Mouse (Mus musculus): ENCODE measurements around the gene H2-T22. TPM values are rescaled to one million over a fixed set of nuclear protein-coding genes. Genes with fewer than 3 reads are reported as not detected.

The H2-T22 gene
- 80.8 TPM for polyA plus RNA-seq (2014; fragmentation: Illumina TruSeq; extraction: RNeasy Lipid Tissue Mini Kit (QIAGEN cat#74804); ENCODE audit: insufficient read depth, low read depth, low replicate concordance)

DNA sequence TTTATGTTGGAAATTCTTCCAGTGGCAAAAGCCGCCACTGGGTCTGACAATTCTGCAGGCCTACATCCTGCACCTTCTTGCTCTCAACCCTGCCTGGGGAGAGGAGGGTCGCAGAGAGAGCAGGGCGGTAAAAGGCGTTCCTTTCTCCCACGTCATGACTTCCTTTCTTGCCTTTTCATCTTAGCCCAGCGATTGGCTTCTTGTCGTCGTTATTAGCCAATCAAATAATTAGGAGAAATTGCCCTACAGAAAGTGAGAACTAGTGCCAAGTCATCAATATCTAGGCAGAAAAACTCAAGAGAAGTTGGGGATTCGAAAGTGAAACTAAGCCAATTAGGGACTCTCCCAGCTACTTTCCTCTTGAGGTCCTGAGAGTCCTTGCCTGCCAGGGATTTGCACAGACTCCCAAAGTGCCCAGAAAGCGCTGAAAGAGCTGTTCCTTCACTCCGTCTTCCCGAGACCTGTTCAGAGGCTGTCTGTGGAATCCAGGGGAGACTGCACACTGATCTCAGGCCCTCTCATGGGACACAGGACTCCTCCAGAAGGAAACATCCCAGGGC, at the start of gene H2-T22, which contains the start of gene Gm6034:
Gene H2-T22, minus strand, starts transcription at position 138 of the 560 bp plus-strand sequence.
Gene Gm6034, plus strand, starts transcription at position 352 of the 560 bp plus-strand sequence.

DNA sequence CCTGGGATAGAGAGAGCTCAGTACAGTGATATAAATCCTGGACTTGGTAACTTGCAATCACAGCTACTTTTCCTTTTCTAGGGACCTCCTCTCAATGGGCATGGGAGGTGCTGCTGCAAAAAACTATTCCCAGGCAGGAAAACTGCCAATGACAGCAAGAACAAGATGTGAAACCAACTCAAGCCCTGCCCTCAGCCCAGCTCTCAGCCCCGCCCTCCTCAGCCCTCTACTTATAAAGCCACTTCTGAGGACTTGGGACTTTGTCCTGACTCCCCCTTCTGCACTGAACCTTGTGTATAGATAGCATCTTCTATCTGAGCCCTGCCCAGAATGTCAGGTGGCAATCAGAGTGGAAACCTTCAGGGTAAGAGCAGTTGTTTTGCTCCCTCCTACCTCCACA, 15.8 kb upstream of the H2-T22 start, which contains the start of gene Gm11127:
Gene Gm11127, minus strand, starts transcription at position 10 of the 400 bp plus-strand sequence.

DNA sequence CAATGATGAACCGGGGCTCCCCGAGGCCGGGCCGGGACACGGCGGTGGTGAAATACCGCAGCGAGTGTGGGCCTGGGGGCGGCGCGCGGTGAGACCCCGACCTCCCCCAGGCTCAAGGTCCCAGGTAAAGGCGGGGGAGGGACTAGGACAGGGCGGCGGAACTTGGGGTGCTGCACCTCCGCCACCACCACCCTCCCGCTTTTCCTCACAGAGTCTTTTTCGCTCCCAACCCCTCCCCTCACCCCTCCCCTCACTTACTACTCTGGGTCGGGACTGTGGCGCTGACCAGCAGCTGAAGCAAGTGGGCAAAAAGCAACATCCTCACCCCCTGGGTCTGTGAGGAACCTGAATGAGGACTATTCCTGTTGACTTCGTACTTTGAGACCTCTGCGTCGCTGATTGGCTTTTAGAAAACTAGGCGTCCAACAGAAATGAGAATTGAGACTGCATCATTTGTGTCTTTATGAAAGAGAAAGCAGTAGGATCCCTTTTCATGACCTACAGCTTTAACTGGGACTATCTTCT, 10.1 kb downstream of the H2-T22 start, which contains the start of gene H2-T23:
Gene H2-T23, minus strand, starts transcription at position 505 of the 525 bp plus-strand sequence.

GRCm38 (mm10) chr17:36020191-36021073, 22.1 kb downstream of the H2-T22 start, which contains the start of gene H2-T24:
H2-T24 (minus strand) TSS chr17:36020560.

Other genes starting within 250 kb of the H2-T22 start
- 135 TPM for gene Ier3, start 221.1 kb downstream of the H2-T22 start, polyA plus RNA-seq (2014; fragmentation: Illumina TruSeq; extraction: RNeasy Lipid Tissue Mini Kit (QIAGEN cat#74804); ENCODE audit: insufficient read depth, low read depth, low replicate concordance)
- gene Flot1, start 219.5 kb downstream of the H2-T22 start, polyA plus RNA-seq (2014; fragmentation: Illumina TruSeq; extraction: RNeasy Lipid Tissue Mini Kit (QIAGEN cat#74804); ENCODE audit: insufficient read depth, low read depth, low replicate concordance), result 81.2 TPM
- 117 TPM for gene Tubb5, start 204.4 kb downstream of the H2-T22 start, polyA plus RNA-seq (2014; fragmentation: Illumina TruSeq; extraction: RNeasy Lipid Tissue Mini Kit (QIAGEN cat#74804); ENCODE audit: insufficient read depth, low read depth, low replicate concordance)
- gene Mdc1, start 201.2 kb downstream of the H2-T22 start, polyA plus RNA-seq (2014; fragmentation: Illumina TruSeq; extraction: RNeasy Lipid Tissue Mini Kit (QIAGEN cat#74804); ENCODE audit: insufficient read depth, low read depth, low replicate concordance), result 4.5 TPM
- gene Nrm, start 181.4 kb downstream of the H2-T22 start, polyA plus RNA-seq (2014; fragmentation: Illumina TruSeq; extraction: RNeasy Lipid Tissue Mini Kit (QIAGEN cat#74804); ENCODE audit: insufficient read depth, low read depth, low replicate concordance), result 8.9 TPM
- gene Ppp1r18, start 177.2 kb downstream of the H2-T22 start, polyA plus RNA-seq (2014; fragmentation: Illumina TruSeq; extraction: RNeasy Lipid Tissue Mini Kit (QIAGEN cat#74804); ENCODE audit: insufficient read depth, low read depth, low replicate concordance), result 36.0 TPM
- 44.7 TPM for gene Dhx16, start 162.9 kb downstream of the H2-T22 start, polyA plus RNA-seq (2014; fragmentation: Illumina TruSeq; extraction: RNeasy Lipid Tissue Mini Kit (QIAGEN cat#74804); ENCODE audit: insufficient read depth, low read depth, low replicate concordance)
- 22.0 TPM for gene 2310061I04Rik, start 145.3 kb downstream of the H2-T22 start, polyA plus RNA-seq (2014; fragmentation: Illumina TruSeq; extraction: RNeasy Lipid Tissue Mini Kit (QIAGEN cat#74804); ENCODE audit: insufficient read depth, low read depth, low replicate concordance)
- gene Atat1, start 132.7 kb downstream of the H2-T22 start, polyA plus RNA-seq (2014; fragmentation: Illumina TruSeq; extraction: RNeasy Lipid Tissue Mini Kit (QIAGEN cat#74804); ENCODE audit: insufficient read depth, low read depth, low replicate concordance), result 10.0 TPM
- gene Mrps18b, start 126.4 kb downstream of the H2-T22 start, polyA plus RNA-seq (2014; fragmentation: Illumina TruSeq; extraction: RNeasy Lipid Tissue Mini Kit (QIAGEN cat#74804); ENCODE audit: insufficient read depth, low read depth, low replicate concordance), result 31.5 TPM
- 14.3 TPM for gene Ppp1r10, start 126.3 kb downstream of the H2-T22 start, polyA plus RNA-seq (2014; fragmentation: Illumina TruSeq; extraction: RNeasy Lipid Tissue Mini Kit (QIAGEN cat#74804); ENCODE audit: insufficient read depth, low read depth, low replicate concordance)
- 33.7 TPM for gene Abcf1, start 73.0 kb downstream of the H2-T22 start, polyA plus RNA-seq (2014; fragmentation: Illumina TruSeq; extraction: RNeasy Lipid Tissue Mini Kit (QIAGEN cat#74804); ENCODE audit: insufficient read depth, low read depth, low replicate concordance)
- 39.1 TPM for gene Gnl1, start 62.9 kb downstream of the H2-T22 start, polyA plus RNA-seq (2014; fragmentation: Illumina TruSeq; extraction: RNeasy Lipid Tissue Mini Kit (QIAGEN cat#74804); ENCODE audit: insufficient read depth, low read depth, low replicate concordance)
- 8.8 TPM for gene Prr3, start 62.5 kb downstream of the H2-T22 start, polyA plus RNA-seq (2014; fragmentation: Illumina TruSeq; extraction: RNeasy Lipid Tissue Mini Kit (QIAGEN cat#74804); ENCODE audit: insufficient read depth, low read depth, low replicate concordance)
- gene H2-T24, start 22.2 kb downstream of the H2-T22 start, polyA plus RNA-seq (2014; fragmentation: Illumina TruSeq; extraction: RNeasy Lipid Tissue Mini Kit (QIAGEN cat#74804); ENCODE audit: insufficient read depth, low read depth, low replicate concordance), result 14.2 TPM
- gene H2-T23, start 9.9 kb downstream of the H2-T22 start, polyA plus RNA-seq (2014; fragmentation: Illumina TruSeq; extraction: RNeasy Lipid Tissue Mini Kit (QIAGEN cat#74804); ENCODE audit: insufficient read depth, low read depth, low replicate concordance), result 217 TPM
- gene Gm6034, start 214 bp upstream of the H2-T22 start, polyA plus RNA-seq (2014; fragmentation: Illumina TruSeq; extraction: RNeasy Lipid Tissue Mini Kit (QIAGEN cat#74804); ENCODE audit: insufficient read depth, low read depth, low replicate concordance), result not detected
- gene Gm11127, start 15.6 kb upstream of the H2-T22 start, polyA plus RNA-seq (2014; fragmentation: Illumina TruSeq; extraction: RNeasy Lipid Tissue Mini Kit (QIAGEN cat#74804); ENCODE audit: insufficient read depth, low read depth, low replicate concordance), result not detected
- gene Gm19684, start 78.9 kb upstream of the H2-T22 start, polyA plus RNA-seq (2014; fragmentation: Illumina TruSeq; extraction: RNeasy Lipid Tissue Mini Kit (QIAGEN cat#74804); ENCODE audit: insufficient read depth, low read depth, low replicate concordance), result not detected
- not detected for gene Gm7030, start 86.7 kb upstream of the H2-T22 start, polyA plus RNA-seq (2014; fragmentation: Illumina TruSeq; extraction: RNeasy Lipid Tissue Mini Kit (QIAGEN cat#74804); ENCODE audit: insufficient read depth, low read depth, low replicate concordance)
- 0.84 TPM for gene Gm8909, start 125.8 kb upstream of the H2-T22 start, polyA plus RNA-seq (2014; fragmentation: Illumina TruSeq; extraction: RNeasy Lipid Tissue Mini Kit (QIAGEN cat#74804); ENCODE audit: insufficient read depth, low read depth, low replicate concordance)
- not detected for gene H2-T3, start 147.5 kb upstream of the H2-T22 start, polyA plus RNA-seq (2014; fragmentation: Illumina TruSeq; extraction: RNeasy Lipid Tissue Mini Kit (QIAGEN cat#74804); ENCODE audit: insufficient read depth, low read depth, low replicate concordance)
- 52.5 TPM for gene Rpp21, start 215.3 kb upstream of the H2-T22 start, polyA plus RNA-seq (2014; fragmentation: Illumina TruSeq; extraction: RNeasy Lipid Tissue Mini Kit (QIAGEN cat#74804); ENCODE audit: insufficient read depth, low read depth, low replicate concordance)
- 9.4 TPM for gene Trim39, start 229.5 kb upstream of the H2-T22 start, polyA plus RNA-seq (2014; fragmentation: Illumina TruSeq; extraction: RNeasy Lipid Tissue Mini Kit (QIAGEN cat#74804); ENCODE audit: insufficient read depth, low read depth, low replicate concordance)
- gene H2-M10.2, start 243.7 kb upstream of the H2-T22 start, polyA plus RNA-seq (2014; fragmentation: Illumina TruSeq; extraction: RNeasy Lipid Tissue Mini Kit (QIAGEN cat#74804); ENCODE audit: insufficient read depth, low read depth, low replicate concordance), result not detected